ENCODE assay signal across 8 mouse cellular contexts in genomic region chr8:126591141-126591820, GRCm38 (mm10). TPM values are rescaled to one million over a fixed set of nuclear protein-coding genes. Genes with fewer than 3 reads are reported as not detected.
DNase-seq lines count a peak whose midpoint lies in the region; ATAC-seq lines count a peak whose summit lies in the region.

No protein-coding gene starts in this region.

- peak overlapping the region; percentile 99 for H3K27ac ChIP-seq in forebrain, embryonic 16.5 days (ENCODE audit: low read length)
- H3K27ac ChIP-seq in hindbrain, embryonic 14.5 days = peak overlapping the region; percentile 98
- peak overlapping the region; percentile 100 for H3K27ac ChIP-seq in limb, embryonic 13.5 days
- H3K27ac ChIP-seq in midbrain, embryonic 15.5 days = peak overlapping the region; percentile 99

- intact Hi-C loops in left cerebral cortex, postnatal 25 days (cut with DNase I) = no loop called here

- H3K4me1 ChIP-seq in forebrain, embryonic 16.5 days (replicated peaks; ENCODE audit: control insufficient read depth, insufficient read depth, low read length) = peaks cover 52% of the 10 kb centered on the region
- peaks cover 58% of the 10 kb centered on the region for H3K4me1 ChIP-seq in hindbrain, embryonic 14.5 days (replicated peaks; ENCODE audit: control insufficient read depth, insufficient read depth, low read length)
- peaks cover 59% of the 10 kb centered on the region for H3K4me1 ChIP-seq in limb, embryonic 13.5 days
- H3K4me1 ChIP-seq in midbrain, embryonic 15.5 days = peaks cover 67% of the 10 kb centered on the region

- ATAC-seq in forebrain, embryonic 16.5 days = no peak
- ATAC-seq in hindbrain, embryonic 14.5 days (ENCODE audit: low FRiP score) = no peak
- no peak for ATAC-seq in limb, embryonic 13.5 days (ENCODE audit: low FRiP score, low read depth)
- ATAC-seq in midbrain, embryonic 15.5 days (replicated peaks) = no peak

- peak; percentile 43 to 44 for DNase-seq in left cerebral cortex, postnatal 25 days (ENCODE audit: low spot score in 2 of 2)
- no peak for DNase-seq in left cerebral cortex, adult 18-20 months (ENCODE audit: low spot score in 2 of 2)
- DNase-seq in brain, adult 2 months (ENCODE audit: low read depth, low spot score) = peak; percentile 72
- no peak for DNase-seq in hindbrain, embryonic 14.5 days (ENCODE audit: low spot score)
- peak; percentile 77 for DNase-seq in thymus, postnatal 0 days (ENCODE audit: low spot score)

- H3K27me3 ChIP-seq in forebrain, embryonic 16.5 days (replicated peaks; ENCODE audit: control insufficient read depth, insufficient read depth, low read length) = no peaks in the 10 kb centered on the region
- H3K27me3 ChIP-seq in hindbrain, embryonic 14.5 days (ENCODE audit: control insufficient read depth, insufficient read depth, low read length) = no peaks in the 10 kb centered on the region
- no peaks in the 10 kb centered on the region for H3K27me3 ChIP-seq in limb, embryonic 13.5 days
- no peaks in the 10 kb centered on the region for H3K27me3 ChIP-seq in midbrain, embryonic 15.5 days (replicated peaks)

- WGBS in forebrain, embryonic 16.5 days = under 1% methylated on average over 19 of the region's 20 CpGs
- WGBS in hindbrain, embryonic 14.5 days = under 1% methylated on average over 20 of the region's 20 CpGs
- WGBS in limb, embryonic 13.5 days = 2% methylated on average over 20 of the region's 20 CpGs
- under 1% methylated on average over 20 of the region's 20 CpGs for WGBS in midbrain, embryonic 15.5 days

- H3K9ac ChIP-seq in forebrain, embryonic 16.5 days (replicated peaks; ENCODE audit: low read depth, low read length) = peak overlapping the region; percentile 77
- peak overlapping the region; percentile 100 for H3K9ac ChIP-seq in hindbrain, embryonic 14.5 days
- peak overlapping the region; percentile 100 for H3K9ac ChIP-seq in limb, embryonic 13.5 days
- peak overlapping the region; percentile 96 for H3K9ac ChIP-seq in midbrain, embryonic 15.5 days

- H3K9me3 ChIP-seq in forebrain, embryonic 16.5 days (ENCODE audit: control insufficient read depth, low read length) = no peaks in the 10 kb centered on the region
- H3K9me3 ChIP-seq in hindbrain, embryonic 14.5 days (ENCODE audit: control insufficient read depth, low read length) = no peaks in the 10 kb centered on the region
- H3K9me3 ChIP-seq in limb, embryonic 13.5 days = no peaks in the 10 kb centered on the region
- no peaks in the 10 kb centered on the region for H3K9me3 ChIP-seq in midbrain, embryonic 15.5 days

- peak overlapping the region; percentile 94 for H3K4me2 ChIP-seq in forebrain, embryonic 16.5 days (ENCODE audit: low read length)
- H3K4me2 ChIP-seq in hindbrain, embryonic 14.5 days (replicated peaks) = peak overlapping the region; percentile 98
- peak overlapping the region; percentile 99 for H3K4me2 ChIP-seq in limb, embryonic 13.5 days (replicated peaks)
- peak overlapping the region; percentile 99 for H3K4me2 ChIP-seq in midbrain, embryonic 15.5 days

- peak overlapping the region; percentile 81 for H3K4me3 ChIP-seq in forebrain, embryonic 16.5 days (replicated peaks; ENCODE audit: low read length)
- H3K4me3 ChIP-seq in hindbrain, embryonic 14.5 days (replicated peaks; ENCODE audit: low read length) = peak overlapping the region; percentile 100
- H3K4me3 ChIP-seq in limb, embryonic 13.5 days = peak overlapping the region; percentile 100
- H3K4me3 ChIP-seq in midbrain, embryonic 15.5 days = peak overlapping the region; percentile 60

- H3K36me3 ChIP-seq in forebrain, embryonic 16.5 days (ENCODE audit: control insufficient read depth, insufficient read depth) = no peaks in the 10 kb centered on the region
- H3K36me3 ChIP-seq in hindbrain, embryonic 14.5 days (replicated peaks; ENCODE audit: control insufficient read depth, insufficient read depth) = peaks cover 30% of the 10 kb centered on the region; the same call in 1 of the 2 replicates
- peaks cover 39% of the 10 kb centered on the region for H3K36me3 ChIP-seq in limb, embryonic 13.5 days
- no peaks in the 10 kb centered on the region for H3K36me3 ChIP-seq in midbrain, embryonic 15.5 days (replicated peaks)

RNA-seq across cellular contexts. Expression of gene Irf2bp2, which starts 2.5 kb away (rescaled TPM):
- total RNA-seq in left cerebral cortex, postnatal 25 days (2021) = 10 to 100 TPM; 55.5 to 62.7 TPM
- 10 to 100 TPM; 74.0 to 77.6 TPM for total RNA-seq in left cerebral cortex, adult 18-20 months (2021)
- 10.1 and 10.7 TPM in 2 replicates for polyA plus RNA-seq in forebrain, embryonic 16.5 days (2015; fragmentation: Nextera tagmentation; extraction: Ambion mirVana)
- 7.2 and 7.4 TPM in 2 replicates for polyA plus RNA-seq in hindbrain, embryonic 14.5 days (2014; fragmentation: Nextera tagmentation; extraction: Ambion mirVana)
- 11.6 and 11.8 TPM in 2 replicates for polyA plus RNA-seq in limb, embryonic 13.5 days (2015; fragmentation: Nextera tagmentation; extraction: Ambion mirVana)
- polyA plus RNA-seq in midbrain, embryonic 15.5 days (2015; fragmentation: Nextera tagmentation; extraction: Ambion mirVana) = 9.7 and 10.0 TPM in 2 replicates
- polyA plus RNA-seq in thymus, postnatal 0 days (2015; fragmentation: Nextera tagmentation; extraction: Ambion mirVana) = 14.9 and 20.3 TPM in 2 replicates

Comparison
In these comparisons a context has a peak if more than half of its experiments do, and no peak if none do; other contexts are left out.
1. DNase-seq: peak in left cerebral cortex, postnatal 25 days (2 of 2), brain, adult 2 months (single experiment) and thymus, postnatal 0 days (single experiment); none in left cerebral cortex, adult 18-20 months (0 of 2) and hindbrain, embryonic 14.5 days (single experiment).
2. Peak in every context shown above with its lines, with median percentiles within 50 percentile points of each other: H3K27ac ChIP-seq, H3K4me2 ChIP-seq, H3K4me3 ChIP-seq and H3K9ac ChIP-seq.